Mouse (Mus musculus): ENCODE results near the gene St3gal6.

DNA sequence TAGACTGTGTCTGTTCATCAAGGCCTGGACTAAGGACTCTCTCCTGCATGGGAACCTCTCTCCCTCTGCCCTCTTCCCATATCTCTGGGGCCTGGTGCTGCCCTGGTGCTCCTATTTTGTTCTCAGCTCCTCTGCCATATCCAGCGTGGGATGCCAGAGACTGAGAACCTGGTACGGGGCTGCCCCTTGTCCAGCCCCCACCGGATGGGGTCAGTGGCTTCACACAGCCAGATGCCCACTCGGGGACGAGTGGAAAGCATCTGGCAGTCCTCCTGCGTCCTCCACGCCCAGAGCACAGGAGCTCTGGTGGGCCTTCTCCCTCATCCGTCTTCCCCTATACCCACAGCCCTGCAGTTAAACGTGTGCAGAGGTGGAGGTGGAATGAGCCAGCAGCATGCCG, 63.7 kb downstream of the St3gal6 start:
- no peak for TF ChIP-seq POLR2A (IDR thresholded peaks at IDR 0.05; ENCODE audit: low read depth, low read length)
- no peak for TF ChIP-seq CTCF (IDR thresholded peaks at IDR 0.05; ENCODE audit: extremely low read depth, insufficient read depth, insufficient read length, insufficient replicate concordance)
